Mouse (Mus musculus): Measurements from ENCODE around the gene Cdkn1c.

Gene Cdkn1c

DNA sequence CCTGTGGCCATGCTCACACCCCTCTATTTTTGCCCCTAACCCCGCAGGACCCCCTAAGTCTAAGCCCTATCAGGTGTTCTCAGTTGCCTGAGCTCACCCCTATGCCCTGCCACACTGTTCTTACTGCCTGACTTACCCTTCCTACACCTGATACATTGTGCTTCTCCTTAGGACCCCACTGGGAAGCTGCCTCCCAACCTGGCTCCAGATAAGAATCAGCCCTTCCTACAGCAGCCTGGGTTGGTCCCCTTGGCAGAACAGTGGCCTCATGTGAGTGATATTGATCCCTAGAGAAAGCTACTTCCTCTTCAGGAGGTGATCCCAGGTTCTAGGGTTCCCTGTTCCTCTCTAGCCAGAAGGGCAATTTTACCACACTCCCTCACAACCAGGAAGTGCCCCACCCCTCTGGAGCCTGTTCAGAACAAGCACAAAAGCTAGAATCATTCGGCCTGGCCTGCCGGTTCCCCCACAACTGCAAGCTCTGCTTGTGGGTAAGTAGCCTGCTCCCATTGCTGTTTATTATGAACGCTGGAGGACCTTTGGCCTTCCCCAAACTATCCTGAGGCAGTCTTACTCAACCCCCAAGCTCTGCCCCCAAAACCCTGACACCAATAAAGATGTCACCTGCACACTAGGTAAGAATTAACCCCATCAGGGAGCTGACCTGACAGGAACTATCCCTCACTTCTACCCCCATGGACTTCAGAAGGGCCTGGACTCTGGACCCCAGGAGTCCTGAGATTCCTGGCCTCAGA is 12.7 kb upstream of the Cdkn1c start, which contains the start of gene Slc22a18:
Gene Slc22a18 (plus strand): TSS at position 390 of the 755 bp plus-strand sequence.
- DNase-seq, result peak; percentile 75 to 82

GRCm38 (mm10) chr7:143469946-143470345 is 9.1 kb upstream of the Cdkn1c start:
- peak; percentile 52 to 73 for DNase-seq

DNA sequence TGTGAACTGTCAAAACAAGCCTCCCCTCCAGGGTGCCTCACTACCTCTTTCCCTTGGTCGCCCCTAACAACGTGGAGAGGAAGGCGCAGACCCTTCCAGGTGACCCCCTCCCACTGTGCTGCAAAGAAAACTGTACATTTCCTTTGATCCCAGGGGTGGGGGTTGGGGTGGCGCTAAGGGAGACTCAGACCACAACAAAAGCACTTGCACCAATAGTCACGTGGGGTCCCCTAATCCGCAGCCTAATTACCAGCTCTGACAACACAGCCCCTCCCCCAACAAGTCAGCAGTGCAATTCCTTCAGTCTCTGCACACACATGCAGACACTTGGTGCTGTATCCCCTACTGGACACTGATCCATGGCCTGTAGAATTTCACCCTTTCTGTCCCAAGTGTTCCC is 6.9 kb upstream of the Cdkn1c start:
- no peak for DNase-seq

DNA sequence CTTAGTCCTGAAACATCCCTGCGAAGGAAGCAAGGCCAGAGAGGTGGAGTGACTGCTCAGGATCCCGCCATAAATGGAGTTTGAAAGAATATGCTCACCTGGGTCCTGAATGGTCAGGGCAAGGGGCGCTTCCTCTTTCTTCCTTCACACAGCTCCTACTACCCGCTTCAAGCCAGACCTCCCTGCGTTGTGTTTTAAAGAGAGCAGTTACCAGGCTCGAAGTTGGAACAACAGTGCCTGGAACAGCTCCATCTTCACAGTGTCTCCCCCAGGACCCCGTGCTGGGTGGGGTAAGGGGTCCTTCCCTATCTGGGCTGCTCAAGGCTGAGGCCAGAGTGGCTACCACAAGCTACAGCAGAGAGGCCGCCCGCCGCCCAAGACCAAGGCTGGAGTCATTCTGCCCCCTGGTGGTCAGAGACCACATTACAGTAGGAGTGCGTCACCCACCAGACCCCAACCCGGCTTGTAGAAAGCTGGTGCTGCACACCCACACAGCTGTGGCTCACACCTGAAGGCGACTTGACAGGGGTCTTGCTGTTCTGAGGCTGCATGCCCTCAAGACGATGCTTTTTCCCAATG is 5.3 kb upstream of the Cdkn1c start:
- DNase-seq, result peak; percentile 68 to 72

DNA sequence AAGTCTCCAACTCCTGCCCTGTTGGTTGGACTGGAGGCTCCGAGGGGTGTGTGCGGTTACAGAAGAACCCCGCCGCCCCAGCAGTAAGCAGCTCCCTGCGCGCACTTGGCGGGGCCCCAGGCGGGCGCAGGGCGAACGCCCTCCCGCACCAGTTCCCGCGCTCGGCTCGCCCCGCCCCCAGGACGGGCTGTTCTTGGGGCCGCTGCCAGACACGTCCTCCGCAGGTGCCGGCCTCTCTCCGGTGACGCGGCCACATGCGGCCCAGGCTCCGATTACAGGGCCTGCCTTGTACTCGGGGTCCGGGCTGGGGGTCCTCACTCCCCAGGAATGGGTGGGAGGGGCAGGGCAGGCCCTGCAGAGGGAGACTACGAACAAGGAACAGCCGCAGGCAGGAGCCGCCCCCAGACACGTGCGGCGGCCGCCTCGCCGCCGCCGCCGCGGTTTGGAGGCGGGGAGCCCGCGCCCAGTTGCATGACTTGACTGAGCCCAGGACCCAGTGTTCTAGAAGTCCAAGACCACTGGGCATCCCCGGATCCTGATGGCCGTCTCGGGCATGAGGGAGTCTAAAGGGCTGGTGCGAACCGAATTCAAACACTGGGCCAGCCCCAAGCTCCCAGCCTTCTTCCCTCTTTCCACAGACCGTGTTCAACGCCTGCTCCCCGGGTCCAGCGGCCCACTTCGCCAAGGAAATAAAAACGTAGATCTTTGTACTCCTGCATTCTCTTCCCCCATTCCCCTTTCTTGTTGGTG is 4.1 kb upstream of the Cdkn1c start:
- DNase-seq, result peak; percentile 51 to 65

DNA sequence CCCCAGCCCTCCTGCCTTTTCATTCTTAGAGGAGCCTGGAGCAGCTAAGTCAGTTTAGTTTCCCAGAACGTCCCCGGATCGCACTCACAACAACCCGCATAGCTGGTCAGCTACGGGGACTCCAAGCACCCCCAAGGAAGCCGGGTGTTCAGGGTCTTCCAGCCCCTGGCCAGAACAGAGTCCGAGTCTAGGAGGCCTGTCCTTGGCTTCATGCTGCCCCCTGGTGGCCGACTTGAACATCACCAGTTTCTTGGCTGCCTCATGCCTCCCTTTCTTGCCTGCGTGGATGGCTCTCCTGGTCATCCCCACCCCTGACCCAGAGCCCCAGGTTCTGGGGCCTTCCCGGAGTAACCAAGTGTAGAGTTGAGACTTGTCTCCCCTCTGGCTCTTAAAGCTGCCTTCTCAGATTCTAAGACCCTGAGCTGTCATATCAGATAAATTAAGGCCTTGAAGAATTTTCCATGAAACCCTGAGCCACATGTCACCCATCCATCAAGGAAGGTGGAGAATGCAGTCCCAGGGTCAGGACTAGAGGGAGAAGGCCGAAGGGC is 3.1 kb upstream of the Cdkn1c start:
- peak; percentile 74 to 75 for DNase-seq

- DNase-seq, result no peak
These were observed 1.7 kb upstream of the Cdkn1c start for GRCm38 (mm10) chr7:143462516-143462915.

DNA sequence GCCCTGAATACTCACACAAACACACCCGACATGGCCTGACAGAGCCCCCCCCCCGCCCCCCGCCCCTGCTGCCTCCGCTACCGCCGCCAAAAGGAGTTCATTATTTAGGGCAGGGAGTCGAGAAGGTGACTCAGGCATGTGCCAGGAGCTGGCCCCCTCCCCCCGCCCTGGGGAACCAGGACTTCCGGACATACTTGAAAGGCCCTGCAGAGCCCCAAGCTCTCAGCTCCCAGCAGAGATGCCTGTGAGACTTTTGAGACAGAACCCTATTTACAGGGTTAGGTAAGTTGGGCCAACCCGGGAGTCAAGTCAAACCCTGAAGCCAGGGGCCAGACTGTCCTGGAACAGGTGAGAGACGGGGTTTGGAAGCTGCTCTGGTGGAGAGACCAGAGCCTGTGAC is 1.1 kb upstream of the Cdkn1c start:
- DNase-seq, result no peak

DNA sequence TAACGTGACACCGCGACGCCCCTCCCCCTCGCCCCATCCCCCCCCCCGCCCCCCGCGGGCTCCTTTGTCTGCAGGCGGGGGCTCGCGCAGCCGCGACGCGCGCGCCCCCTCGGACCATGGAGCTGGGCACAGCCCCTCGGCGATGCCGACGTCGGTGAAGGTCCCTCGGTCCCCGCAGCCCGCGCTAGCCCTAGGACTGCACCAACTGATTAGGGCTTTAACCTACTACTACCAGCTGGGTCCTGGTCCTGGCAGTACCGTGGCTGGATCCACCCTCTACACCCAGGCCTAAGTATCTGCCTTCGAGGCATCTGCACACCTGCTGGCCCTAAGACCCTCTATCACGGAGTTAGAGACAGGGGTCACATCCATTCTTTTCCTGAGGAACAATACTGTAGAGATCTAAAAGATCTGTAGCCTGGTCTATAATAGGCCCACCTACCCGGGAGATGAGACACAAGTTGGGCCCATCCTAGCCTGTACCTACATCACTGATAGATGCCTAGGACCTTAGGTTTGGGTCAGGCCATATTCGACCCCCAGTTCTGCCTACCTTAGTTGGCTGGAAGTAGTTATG is 532 bp upstream of the Cdkn1c start:
- no peak for DNase-seq

- no peak for DNase-seq
These were observed 524 bp downstream of the Cdkn1c start for GRCm38 (mm10) chr7:143460217-143460834.

GRCm38 (mm10) chr7:143459332-143460211 is 1.3 kb downstream of the Cdkn1c start:
- peak; percentile 43 to 45 for DNase-seq

DNA sequence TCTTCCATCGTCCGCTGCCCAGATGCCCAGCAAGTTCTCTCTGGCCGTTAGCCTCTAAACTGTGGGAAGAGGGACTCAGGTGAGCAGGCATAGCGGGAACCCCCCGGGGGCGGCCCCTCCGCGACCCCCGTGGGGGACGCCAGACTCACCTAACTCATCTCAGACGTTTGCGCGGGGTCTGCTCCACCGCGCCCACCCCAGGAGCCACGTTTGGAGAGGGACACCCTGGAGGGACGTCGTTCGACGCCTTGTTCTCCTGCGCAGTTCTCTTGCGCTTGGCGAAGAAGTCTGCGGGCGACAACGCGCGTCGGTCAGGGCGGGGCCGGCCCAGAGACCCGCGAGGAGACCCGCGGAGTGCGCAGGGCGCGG is 1.9 kb downstream of the Cdkn1c start:
- no peak for DNase-seq

GRCm38 (mm10) chr7:143447130-143447529 is 13.7 kb downstream of the Cdkn1c start:
- no peak for DNase-seq

DNA sequence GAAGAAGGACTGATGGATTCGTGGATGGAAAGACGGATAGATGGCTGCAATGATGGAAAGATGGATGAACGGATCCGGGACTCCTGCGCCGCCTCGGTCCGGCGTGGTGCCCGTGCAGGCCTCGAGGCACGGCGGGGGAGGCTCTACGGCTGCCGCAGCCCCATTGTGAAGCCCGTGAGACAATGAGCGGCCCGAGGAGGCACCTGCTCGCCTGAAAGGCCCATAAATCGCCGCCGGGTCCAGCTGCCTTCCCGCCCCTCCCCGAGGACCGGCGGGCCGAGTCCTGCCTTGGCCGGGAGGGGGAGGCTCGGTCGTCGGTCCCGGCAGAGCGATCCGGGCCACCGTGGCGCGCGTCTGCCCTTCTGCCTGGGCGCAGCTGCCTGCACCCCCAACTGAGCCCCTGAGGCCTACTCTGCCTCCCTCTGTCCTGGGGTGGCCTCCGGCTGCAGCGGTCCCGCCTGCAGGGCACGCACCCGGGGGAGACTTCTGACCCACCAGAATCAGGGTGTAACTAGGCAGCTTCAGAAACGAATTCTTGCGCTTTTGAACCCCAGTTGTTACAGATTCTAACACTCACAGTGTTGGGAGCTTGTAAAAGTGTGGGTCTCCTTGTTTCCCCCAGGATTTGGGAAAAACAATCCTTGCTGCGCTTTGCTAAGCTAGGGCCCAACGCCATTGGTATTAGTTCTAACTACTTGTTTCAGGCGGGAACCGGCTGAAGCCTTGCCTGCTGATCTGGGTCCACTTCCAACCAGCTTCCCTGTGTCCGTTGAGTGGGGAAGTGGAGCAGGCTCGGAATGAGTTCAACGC is 15.0 kb downstream of the Cdkn1c start:
- DNase-seq, result no peak

DNA sequence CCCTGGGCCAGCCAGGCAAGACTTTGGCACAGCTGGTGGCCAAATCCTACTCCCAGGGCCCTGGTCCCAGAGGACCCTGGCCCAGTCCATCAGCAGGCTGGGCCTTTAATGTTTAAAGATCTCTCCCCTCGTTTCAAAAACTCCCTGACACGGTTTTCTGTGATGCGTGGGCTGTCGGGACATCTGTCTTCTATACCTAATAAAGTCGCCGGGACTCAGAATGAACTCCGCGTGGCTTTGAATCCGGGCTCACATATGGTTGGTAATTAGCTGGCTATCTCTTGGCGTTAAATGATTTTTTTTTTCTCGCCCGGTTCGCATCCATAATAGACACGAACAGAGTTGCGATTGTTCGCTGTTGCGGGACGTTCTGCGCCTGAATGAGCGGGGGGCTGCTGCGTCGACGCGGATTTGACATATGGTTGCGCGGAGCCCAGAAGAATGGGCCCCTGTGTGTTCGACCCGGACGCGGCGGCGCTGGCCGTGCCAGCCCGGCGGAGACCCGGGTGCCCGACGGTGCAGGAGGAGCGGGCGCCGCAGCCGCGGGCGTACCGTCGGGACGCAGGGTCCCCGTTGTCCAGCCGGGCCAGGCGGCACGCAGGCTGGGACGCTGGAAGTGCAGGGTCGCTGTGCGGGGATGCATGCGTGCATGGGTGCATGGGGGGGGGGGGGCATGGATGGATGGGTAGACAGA is 15.7 kb downstream of the Cdkn1c start:
- DNase-seq, result no peak

- no peak for DNase-seq
These were observed 16.3 kb downstream of the Cdkn1c start for GRCm38 (mm10) chr7:143444580-143444954.

GRCm38 (mm10) chr7:143438965-143439364 is 21.9 kb downstream of the Cdkn1c start:
- DNase-seq, result no peak

GRCm38 (mm10) chr7:143437894-143438581 is 22.8 kb downstream of the Cdkn1c start:
- DNase-seq, result no peak

DNA sequence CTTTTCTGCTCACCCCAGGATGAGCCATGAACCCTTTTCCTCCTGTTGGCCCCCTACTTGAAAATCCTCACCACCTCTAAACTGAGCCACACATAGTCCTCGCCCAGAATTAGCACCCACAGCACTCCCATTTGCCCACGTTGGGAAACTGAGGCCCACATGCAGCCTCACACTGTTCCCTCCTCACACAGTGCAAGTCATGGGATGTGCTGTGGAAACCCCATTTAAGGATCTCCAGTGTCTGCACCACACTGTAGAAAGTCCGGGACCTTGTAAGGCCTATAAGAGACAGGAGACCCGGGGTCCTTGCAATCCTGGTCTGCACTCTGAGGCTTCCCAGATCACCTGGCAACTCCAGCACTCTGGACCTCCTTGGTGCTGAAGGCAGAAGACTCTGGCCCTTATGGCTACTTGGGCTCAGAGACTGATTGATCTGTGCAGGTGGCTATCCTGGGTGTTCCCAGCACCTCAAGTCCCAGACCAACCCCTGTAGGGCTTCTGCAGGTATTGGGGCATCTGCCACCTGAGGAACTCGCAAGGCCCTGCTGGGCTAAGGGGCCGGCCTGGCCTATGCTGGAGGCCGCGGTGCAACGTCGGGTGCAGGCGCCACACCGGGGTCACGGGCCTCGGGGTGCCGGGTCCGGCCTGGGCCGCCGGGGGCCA is 23.5 kb downstream of the Cdkn1c start:
- DNase-seq, result no peak
